Mouse (Mus musculus) heart, embryonic 10.5 days (tissue): ENCODE results near the gene Ydjc. TPM values are rescaled to one million over a fixed set of nuclear protein-coding genes. Genes with fewer than 3 reads are reported as not detected.
A peak's percentile ranks its signal among the peaks of the same experiment; 100 is the strongest.
"Not testable (repeated sequence)": the region's sequence is repeated elsewhere in the genome, so short reads cannot be mapped to it uniquely, and the experiment has no call there.

Experiments
- DNase-seq: peaks from one replicate; pipeline ENCODE4 v3.0.0-alpha.2; 2017; ENCODE audit warnings: low spot score
- H3K27ac ChIP-seq: fragments of 300-500 bp; sonication (generic); 2 replicates; pipeline ENCODE4 v1.5.1; 2016; ENCODE audit warnings: mild to moderate bottlenecking
- H3K27me3 ChIP-seq: fragments of 300-500 bp; sonication (generic); 2 replicates; pipeline ENCODE4 v1.6.1; 2016; ENCODE audit warnings: mild to moderate bottlenecking; ENCODE audit not compliant: poor library complexity, insufficient read depth, severe bottlenecking
- H3K36me3 ChIP-seq: fragments of 300-500 bp; sonication (generic); 2 replicates; pipeline ENCODE4 v1.6.1; 2016; ENCODE audit warnings: mild to moderate bottlenecking, moderate library complexity
- H3K4me1 ChIP-seq: fragments of 300-500 bp; sonication (generic); 2 replicates; pipeline ENCODE4 v1.6.1; 2016; ENCODE audit warnings: mild to moderate bottlenecking
- H3K4me3 ChIP-seq: fragments of 300-500 bp; sonication (generic); 2 replicates; pipeline ENCODE4 v1.5.1; 2016; ENCODE audit warnings: mild to moderate bottlenecking, moderate library complexity
- H3K9me3 ChIP-seq: fragments of 300-500 bp; sonication (generic); 2 replicates; pipeline ENCODE4 v1.6.1; 2016; ENCODE audit warnings: mild to moderate bottlenecking, moderate library complexity
- WGBS: fragments of 180-500 bp; shearing (Covaris S2); methylation state at CpG from one replicate; pipeline ENCODE4 v1.1.7; 2016; 5-methylcytosine and 5-hydroxymethylcytosine counted together
- polyA plus RNA-seq: library from polyadenylated mRNA; unstranded; fragments of >200 nt; fragmentation: Nextera tagmentation; extraction: Ambion mirVana; gene quantifications from 2 replicates; pipeline ENCODE4 v1.2.1, GENCODE M21; 2016

Gene Ydjc
- polyA plus RNA-seq, 1 experiment from 2014 or later: 9.8 TPM

GRCm38 (mm10) chr16:17132089-17132905 lies 12.1 kb upstream of the Ydjc start, which contains the start of gene Sdf2l1:
TSS of gene Sdf2l1 (minus strand) at chr16:17132383.
- under 1% methylated on average over 47 of the region's 47 CpGs for WGBS
- no peaks in the 10 kb centered on the region for H3K27me3 ChIP-seq
- peak within 1 kb of the TSS; percentile 90 for H3K27ac ChIP-seq
- DNase-seq: peak; percentile 99
- peaks cover 18% of the 10 kb centered on the region for H3K4me1 ChIP-seq
- H3K4me3 ChIP-seq: peak within 1 kb of the TSS; percentile 79
- no peaks in the 10 kb centered on the region for H3K9me3 ChIP-seq
- H3K36me3 ChIP-seq: no peaks in the 10 kb centered on the region; the same call in 1 of the 2 replicates

DNA sequence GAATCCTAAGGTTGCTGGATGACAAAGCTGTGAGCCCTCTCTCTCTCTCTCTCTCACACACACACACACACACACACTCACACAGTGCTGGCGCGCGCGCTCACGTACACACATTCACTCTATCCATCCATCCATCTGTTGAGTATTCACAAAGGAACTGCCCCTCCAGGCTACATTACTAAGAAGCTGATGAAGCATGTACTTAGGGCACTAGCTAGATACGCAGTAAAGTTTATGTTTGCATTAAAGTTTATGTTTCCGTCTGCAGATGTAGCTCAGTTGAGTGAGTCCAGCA lies 11.6 kb upstream of the Ydjc start:
- 51% methylated on average over 7 of the region's 7 CpGs for WGBS
- DNase-seq: no peak
- H3K4me1 ChIP-seq: peaks cover 18% of the 10 kb centered on the region
- H3K9me3 ChIP-seq: no peaks in the 10 kb centered on the region
- peak overlapping the region; percentile 79 for H3K4me3 ChIP-seq
- H3K27me3 ChIP-seq: no peaks in the 10 kb centered on the region
- no peaks in the 10 kb centered on the region; the same call in 1 of the 2 replicates for H3K36me3 ChIP-seq
- peak overlapping the region; percentile 90 for H3K27ac ChIP-seq

GRCm38 (mm10) chr16:17137355-17137754 lies 7.1 kb upstream of the Ydjc start:
- WGBS: 83% methylated on average over 15 of the region's 15 CpGs
- Histone ChIP-seq H3K27me3 (no peaks in the 10 kb centered on the region), H3K36me3 (no peaks in the 10 kb centered on the region), H3K9me3 (no peaks in the 10 kb centered on the region), H3K4me1 (peaks cover 6% of the 10 kb centered on the region), H3K27ac (no peak overlapping the region), H3K4me3 (no peak overlapping the region)
- DNase-seq: no peak

GRCm38 (mm10) chr16:17146772-17147235 lies 2.4 kb downstream of the Ydjc start, which contains the start of gene Ccdc116:
TSS of gene Ccdc116 (minus strand) at chr16:17147229.
- H3K27me3 ChIP-seq: no peaks in the 10 kb centered on the region; the same call in 1 of the 2 replicates
- under 1% methylated on average over 34 of the region's 34 CpGs for WGBS
- peak; percentile 94 for DNase-seq
- H3K4me3 ChIP-seq: peak within 1 kb of the TSS; percentile 74
- H3K4me1 ChIP-seq: peaks cover 16% of the 10 kb centered on the region
- no peaks in the 10 kb centered on the region for H3K9me3 ChIP-seq
- H3K27ac ChIP-seq: peak within 1 kb of the TSS; percentile 83
- peaks cover 12% of the 10 kb centered on the region for H3K36me3 ChIP-seq

DNA sequence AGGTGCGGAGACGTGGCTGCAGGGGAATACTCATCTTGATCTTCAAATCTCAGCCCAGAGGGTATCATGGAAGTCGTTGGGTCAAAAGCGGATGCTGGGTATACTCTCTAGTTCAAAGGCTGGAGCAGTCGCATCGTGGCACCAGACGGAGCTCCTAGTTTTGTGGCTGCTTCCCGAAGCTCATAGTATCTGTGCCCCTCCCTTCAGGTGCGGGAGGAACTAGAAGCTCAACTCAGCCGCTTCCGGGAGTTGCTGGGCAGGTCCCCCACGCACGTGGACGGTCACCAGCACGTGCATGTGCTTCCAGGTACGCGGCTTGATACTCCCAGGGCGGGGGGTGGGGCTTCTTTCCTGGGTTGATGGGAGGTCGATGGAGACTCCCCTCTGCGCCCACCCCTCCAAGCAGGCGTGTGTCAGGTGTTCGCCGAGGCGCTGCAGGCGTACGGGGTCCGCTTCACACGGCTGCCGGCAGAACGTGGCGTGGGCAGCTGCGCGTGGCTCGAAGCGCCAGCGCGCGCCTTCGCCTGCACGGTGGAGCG lies 3.0 kb downstream of the Ydjc start:
- WGBS: under 1% methylated on average over 41 of the region's 41 CpGs
- Histone ChIP-seq H3K36me3 (peaks cover 18% of the 10 kb centered on the region), H3K4me1 (peaks cover 16% of the 10 kb centered on the region), H3K9me3 (no peaks in the 10 kb centered on the region), H3K27ac (peak overlapping the region; percentile 83), H3K4me3 (peak overlapping the region; percentile 74), H3K27me3 (no peaks in the 10 kb centered on the region; the same call in 1 of the 2 replicates)
- peak; percentile 77 for DNase-seq

- Histone ChIP-seq H3K36me3 (peaks cover 24% of the 10 kb centered on the region), H3K4me3 (peak overlapping the region; percentile 74), H3K4me1 (peaks cover 16% of the 10 kb centered on the region), H3K9me3 (no peaks in the 10 kb centered on the region), H3K27ac (peak overlapping the region; percentile 83; the same call in 1 of the 2 replicates), H3K27me3 (no peaks in the 10 kb centered on the region; the same call in 1 of the 2 replicates)
- DNase-seq: peak; percentile 89
- 8% methylated on average over 16 of the region's 16 CpGs for WGBS
Measured at GRCm38 (mm10) chr16:17148084-17148483, 3.7 kb downstream of the Ydjc start.

DNA sequence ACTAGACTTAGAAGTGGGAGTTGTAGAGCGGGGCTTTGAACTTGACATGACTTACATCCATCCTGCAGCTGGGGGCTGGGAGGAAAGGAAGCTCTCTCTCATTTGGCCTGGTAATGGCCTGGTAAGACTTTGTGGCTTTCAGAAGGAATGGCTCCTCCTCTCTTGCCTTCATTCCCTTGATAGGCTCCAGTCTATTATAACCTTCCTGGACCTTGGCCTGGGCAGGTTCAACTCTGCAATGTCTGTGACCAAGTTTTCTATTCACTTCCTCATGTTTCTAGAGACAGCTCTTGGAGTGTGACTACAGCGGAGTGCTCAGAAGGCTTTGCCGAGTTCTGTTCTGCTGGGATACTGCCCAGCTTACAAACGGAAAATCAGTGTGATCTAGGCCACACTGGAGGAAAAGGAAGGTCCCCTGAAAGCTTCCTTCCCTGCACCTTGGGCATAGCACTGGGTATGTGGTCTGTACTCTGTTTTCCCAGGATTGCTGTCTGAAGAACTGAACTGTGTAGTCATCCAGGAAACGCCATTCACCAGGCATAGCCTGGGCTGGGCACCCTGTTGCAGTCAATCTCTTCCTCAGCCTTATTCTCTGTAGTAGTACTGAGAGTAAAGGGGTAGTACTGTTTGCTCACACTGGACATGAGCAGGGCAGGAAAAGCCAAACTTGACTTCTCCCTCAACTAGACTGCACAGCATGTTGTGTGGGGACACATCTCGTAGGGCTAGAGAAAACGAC lies 6.3 kb downstream of the Ydjc start:
- H3K4me3 ChIP-seq: no peak overlapping the region
- no peak for DNase-seq
- H3K27ac ChIP-seq: no peak overlapping the region
- peaks cover 46% of the 10 kb centered on the region for H3K36me3 ChIP-seq
- H3K9me3 ChIP-seq: no peaks in the 10 kb centered on the region
- WGBS: 77% methylated on average over 7 of the region's 7 CpGs
- H3K4me1 ChIP-seq: peaks cover 16% of the 10 kb centered on the region
- H3K27me3 ChIP-seq: no peaks in the 10 kb centered on the region; the same call in 1 of the 2 replicates

- Histone ChIP-seq H3K27me3 (no peaks in the 10 kb centered on the region; the same call in 1 of the 2 replicates), H3K36me3 (peaks cover 53% of the 10 kb centered on the region), H3K4me1 (peaks cover 14% of the 10 kb centered on the region), H3K27ac (no peak overlapping the region), H3K4me3 (no peak overlapping the region), H3K9me3 (no peaks in the 10 kb centered on the region)
- no peak for DNase-seq
- WGBS: 92% methylated on average over 4 of the region's 4 CpGs
Measured at GRCm38 (mm10) chr16:17151874-17152273, 7.5 kb downstream of the Ydjc start.

DNA sequence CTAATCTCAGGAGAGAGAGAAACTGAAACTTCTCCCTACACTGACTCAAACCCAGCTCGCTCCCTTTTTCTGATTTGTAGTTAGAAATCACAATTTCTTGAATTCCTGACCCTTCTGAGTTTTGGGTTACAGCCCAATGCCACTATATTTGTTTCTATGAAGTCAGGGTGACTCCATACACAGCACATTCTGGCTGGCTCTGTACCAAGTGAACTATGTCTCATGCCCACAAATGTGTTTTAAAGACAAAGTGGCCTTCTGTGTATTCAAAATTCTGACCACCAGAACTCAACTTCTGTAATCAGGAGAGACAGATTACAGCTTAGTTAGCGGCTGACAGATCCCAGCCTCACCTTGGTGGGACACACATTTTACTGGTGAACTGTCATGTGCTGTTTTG lies 9.9 kb downstream of the Ydjc start:
- H3K36me3 ChIP-seq: peaks cover 78% of the 10 kb centered on the region
- 91% methylated on average over 2 of the region's 2 CpGs for WGBS
- no peaks in the 10 kb centered on the region for H3K4me1 ChIP-seq
- H3K27me3 ChIP-seq: no peaks in the 10 kb centered on the region
- DNase-seq: no peak
- no peak overlapping the region for H3K27ac ChIP-seq
- H3K9me3 ChIP-seq: no peaks in the 10 kb centered on the region
- no peak overlapping the region for H3K4me3 ChIP-seq

DNA sequence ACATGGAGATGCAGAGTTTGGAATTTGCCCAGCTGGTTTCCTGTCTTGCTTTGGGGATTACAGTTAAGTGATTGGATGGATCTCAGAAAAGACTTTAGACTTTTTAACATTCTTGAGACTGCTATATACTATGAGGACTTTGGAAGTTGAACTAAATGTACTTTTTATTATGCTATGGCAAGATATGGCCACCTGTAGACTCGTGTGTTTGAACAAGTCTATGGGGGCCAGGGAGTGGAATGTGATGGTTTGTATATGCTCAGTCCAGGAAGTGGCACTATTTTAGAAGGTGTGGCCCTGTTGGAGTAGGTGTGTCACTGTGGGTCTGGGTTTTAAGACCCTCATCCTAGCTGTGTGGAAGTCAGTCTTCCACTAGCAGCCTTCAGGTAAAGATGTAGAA lies 21.1 kb downstream of the Ydjc start:
- WGBS: 82% methylated on average over 1 of the region's 1 CpGs
- peaks cover 58% of the 10 kb centered on the region for H3K36me3 ChIP-seq

GRCm38 (mm10) chr16:17167179-17167578 lies 22.8 kb downstream of the Ydjc start:
- Histone ChIP-seq H3K36me3 (peaks cover 66% of the 10 kb centered on the region), H3K4me3 (no peak overlapping the region), H3K27me3 (no peaks in the 10 kb centered on the region), H3K27ac (no peak overlapping the region), H3K4me1 (no peaks in the 10 kb centered on the region), H3K9me3 (no peaks in the 10 kb centered on the region)
- DNase-seq: no peak

More for the DNA sequence above, 21.1 kb downstream of the Ydjc start:
- H3K4me3 ChIP-seq, H3K27me3 ChIP-seq, H3K9me3 ChIP-seq, H3K4me1 ChIP-seq, H3K27ac ChIP-seq: not testable (repeated sequence)
- peak; percentile 4 for DNase-seq

GRCm38 (mm10) chr16:17168049-17168448 lies 23.6 kb downstream of the Ydjc start:
- peaks cover 71% of the 10 kb centered on the region for H3K36me3 ChIP-seq
- 91% methylated on average over 5 of the region's 5 CpGs for WGBS
- H3K27me3 ChIP-seq: no peaks in the 10 kb centered on the region
- H3K9me3 ChIP-seq: no peaks in the 10 kb centered on the region
- H3K27ac ChIP-seq: no peak overlapping the region
- H3K4me1 ChIP-seq: no peaks in the 10 kb centered on the region
- H3K4me3 ChIP-seq: no peak overlapping the region
- no peak for DNase-seq

DNA sequence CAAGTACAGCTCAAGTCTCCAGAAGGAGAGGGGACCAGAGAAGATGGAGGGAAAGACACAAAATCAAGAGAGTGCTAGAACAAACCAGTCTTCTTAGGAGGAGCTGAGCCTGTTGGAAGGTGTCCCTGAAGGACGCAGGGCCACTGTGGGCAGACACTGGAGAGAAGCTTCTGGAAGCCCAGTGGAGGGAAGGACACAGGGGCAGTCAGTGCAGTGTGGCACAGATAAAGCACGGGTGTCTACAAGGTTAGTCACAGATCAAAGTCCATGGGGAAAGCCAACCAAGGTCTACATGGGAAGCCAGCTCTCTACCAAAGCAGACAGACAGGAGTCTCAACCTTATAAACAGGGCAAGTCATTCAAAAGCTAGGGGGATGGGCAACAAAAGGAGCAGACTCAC lies 31.3 kb downstream of the Ydjc start:
- DNase-seq: no peak
- Histone ChIP-seq H3K4me1 (peaks cover 5% of the 10 kb centered on the region), H3K36me3 (peaks cover 62% of the 10 kb centered on the region), H3K27ac (no peak overlapping the region), H3K9me3 (no peaks in the 10 kb centered on the region), H3K4me3 (no peak overlapping the region), H3K27me3 (no peaks in the 10 kb centered on the region)
- 68% methylated on average over 2 of the region's 2 CpGs for WGBS
